Mouse (Mus musculus): ENCODE measurements around the gene Calcoco1.

GRCm38 (mm10) chr15:102683670-102684069 is 38.3 kb downstream of the Calcoco1 start:
- TF ChIP-seq USF1 (IDR thresholded peaks at IDR 0.05; ENCODE audit: low read depth) (no peak), TCF12 (IDR thresholded peaks at IDR 0.05; ENCODE audit: insufficient read depth, poor library complexity, severe bottlenecking) (no peak), POLR2AphosphoS2 (IDR thresholded peaks at IDR 0.05; ENCODE audit: insufficient read length, low read depth) (no peak), MYOD1 (IDR thresholded peaks at IDR 0.05; ENCODE audit: control insufficient read depth in 1 of 3, insufficient read length in 2 of 3, low read depth in 2 of 3) (no peak), CEBPB (IDR thresholded peaks at IDR 0.05; ENCODE audit: insufficient read depth, poor library complexity, severe bottlenecking) (no peak), MAX (IDR thresholded peaks at IDR 0.05; ENCODE audit: low read depth) (no peak)
